Mouse (Mus musculus): ENCODE results near the gene Pmf1. TPM values are rescaled to one million over a fixed set of nuclear protein-coding genes. Genes with fewer than 3 reads are reported as not detected.

Gene Pmf1
- polyA plus RNA-seq (2012; rRNA removed) = 138 and 151 TPM in 2 replicates

GRCm38 (mm10) chr3:88409741-88410644 is at the start of gene Pmf1:
Gene Pmf1 (minus strand): TSS chr3:88410331.
- Histone ChIP-seq H3K4me1 (replicated peaks; ENCODE audit: control insufficient read depth, insufficient read depth, low read length) (peaks cover 13% of the 10 kb centered on the region), H3K27me3 (ENCODE audit: control insufficient read depth, insufficient read depth, low read length) (no peaks in the 10 kb centered on the region), H3K4me3 (ENCODE audit: control insufficient read depth, insufficient read depth, low read length) (peak within 1 kb of the TSS; percentile 90), H3K27ac (ENCODE audit: control insufficient read depth, insufficient read depth, low read length) (peak within 1 kb of the TSS; percentile 82), H3K36me3 (ENCODE audit: control insufficient read depth, insufficient read depth, low read length) (peaks cover 3% of the 10 kb centered on the region; the same call in 1 of the 2 replicates)
- peak; percentile 92 for DNase-seq
- under 1% methylated on average over 54 of the region's 54 CpGs for WGBS
- peak; percentile 92 for TF ChIP-seq POLR2A (IDR thresholded peaks at IDR 0.05; ENCODE audit: control insufficient read depth, extremely low read depth, insufficient read depth, low read length, poor library complexity)
- peak; percentile 54; the same call in 1 of the 2 replicates for TF ChIP-seq CTCF (IDR thresholded peaks at IDR 0.05; ENCODE audit: borderline replicate concordance, control insufficient read depth, extremely low read depth, insufficient read depth, low read length, poor library complexity)

GRCm38 (mm10) chr3:88458778-88459219 is 48.7 kb upstream of the Pmf1 start:
- Histone ChIP-seq H3K27ac (ENCODE audit: control insufficient read depth, insufficient read depth, low read length) (no peak overlapping the region), H3K36me3 (ENCODE audit: control insufficient read depth, insufficient read depth, low read length) (no peaks in the 10 kb centered on the region), H3K4me1 (replicated peaks; ENCODE audit: control insufficient read depth, insufficient read depth, low read length) (peaks cover 32% of the 10 kb centered on the region), H3K4me3 (ENCODE audit: control insufficient read depth, insufficient read depth, low read length) (no peak overlapping the region), H3K27me3 (ENCODE audit: control insufficient read depth, insufficient read depth, low read length) (no peaks in the 10 kb centered on the region)
- TF ChIP-seq POLR2A (IDR thresholded peaks at IDR 0.05; ENCODE audit: control insufficient read depth, extremely low read depth, insufficient read depth, low read length, poor library complexity) (no peak), CTCF (IDR thresholded peaks at IDR 0.05; ENCODE audit: borderline replicate concordance, control insufficient read depth, extremely low read depth, insufficient read depth, low read length, poor library complexity) (no peak)
- DNase-seq = no peak
- 33% methylated on average over 14 of the region's 14 CpGs for WGBS

GRCm38 (mm10) chr3:88456746-88457532 is 46.8 kb upstream of the Pmf1 start:
- Histone ChIP-seq H3K27ac (ENCODE audit: control insufficient read depth, insufficient read depth, low read length) (no peak overlapping the region), H3K27me3 (ENCODE audit: control insufficient read depth, insufficient read depth, low read length) (no peaks in the 10 kb centered on the region), H3K4me3 (ENCODE audit: control insufficient read depth, insufficient read depth, low read length) (no peak overlapping the region), H3K4me1 (replicated peaks; ENCODE audit: control insufficient read depth, insufficient read depth, low read length) (peaks cover 50% of the 10 kb centered on the region), H3K36me3 (ENCODE audit: control insufficient read depth, insufficient read depth, low read length) (no peaks in the 10 kb centered on the region)
- WGBS = 86% methylated on average over 7 of the region's 7 CpGs
- TF ChIP-seq POLR2A (IDR thresholded peaks at IDR 0.05; ENCODE audit: control insufficient read depth, extremely low read depth, insufficient read depth, low read length, poor library complexity) = no peak
- no peak for TF ChIP-seq CTCF (IDR thresholded peaks at IDR 0.05; ENCODE audit: borderline replicate concordance, control insufficient read depth, extremely low read depth, insufficient read depth, low read length, poor library complexity)
- no peak for DNase-seq

- H3K4me1 ChIP-seq (replicated peaks; ENCODE audit: control insufficient read depth, insufficient read depth, low read length) = peaks cover 57% of the 10 kb centered on the region
- no peak for TF ChIP-seq CTCF (IDR thresholded peaks at IDR 0.05; ENCODE audit: borderline replicate concordance, control insufficient read depth, extremely low read depth, insufficient read depth, low read length, poor library complexity)
- 96% methylated on average over 8 of the region's 8 CpGs for WGBS
- H3K36me3 ChIP-seq (ENCODE audit: control insufficient read depth, insufficient read depth, low read length) = no peaks in the 10 kb centered on the region
- no peak overlapping the region for H3K27ac ChIP-seq (ENCODE audit: control insufficient read depth, insufficient read depth, low read length)
- no peak overlapping the region for H3K4me3 ChIP-seq (ENCODE audit: control insufficient read depth, insufficient read depth, low read length)
- no peaks in the 10 kb centered on the region for H3K27me3 ChIP-seq (ENCODE audit: control insufficient read depth, insufficient read depth, low read length)
- no peak for DNase-seq
These were observed 46.2 kb upstream of the Pmf1 start for GRCm38 (mm10) chr3:88456313-88456712.

GRCm38 (mm10) chr3:88455588-88456264 is 45.6 kb upstream of the Pmf1 start:
- Histone ChIP-seq H3K4me1 (replicated peaks; ENCODE audit: control insufficient read depth, insufficient read depth, low read length) (peaks cover 62% of the 10 kb centered on the region), H3K4me3 (ENCODE audit: control insufficient read depth, insufficient read depth, low read length) (peak overlapping the region; percentile 2), H3K27ac (ENCODE audit: control insufficient read depth, insufficient read depth, low read length) (no peak overlapping the region; the same call in 1 of the 2 replicates), H3K27me3 (ENCODE audit: control insufficient read depth, insufficient read depth, low read length) (no peaks in the 10 kb centered on the region), H3K36me3 (ENCODE audit: control insufficient read depth, insufficient read depth, low read length) (no peaks in the 10 kb centered on the region)
- 69% methylated on average over 18 of the region's 18 CpGs for WGBS
- TF ChIP-seq POLR2A (IDR thresholded peaks at IDR 0.05; ENCODE audit: control insufficient read depth, extremely low read depth, insufficient read depth, low read length, poor library complexity) (no peak), CTCF (IDR thresholded peaks at IDR 0.05; ENCODE audit: borderline replicate concordance, control insufficient read depth, extremely low read depth, insufficient read depth, low read length, poor library complexity) (no peak)
- no peak for DNase-seq
